Mouse (Mus musculus): ENCODE results near the gene Srrm1. TPM values are rescaled to one million over a fixed set of nuclear protein-coding genes. Genes with fewer than 3 reads are reported as not detected.

Gene Srrm1
- polyA plus RNA-seq, 1 experiment from 2014 or later = 289 TPM

- no peak overlapping the region for H3K27ac ChIP-seq (ENCODE audit: low read depth, low read length)
- ATAC-seq (ENCODE audit: low FRiP score) = no peak
- no peak for DNase-seq (ENCODE audit: low spot score)
- H3K36me3 ChIP-seq (ENCODE audit: control insufficient read depth, insufficient read depth, low read length) = no peaks in the 10 kb centered on the region
- 87% methylated on average over 10 of the region's 10 CpGs for WGBS
- H3K4me1 ChIP-seq (replicated peaks; ENCODE audit: control insufficient read depth, insufficient read depth, low read length) = no peaks in the 10 kb centered on the region
- no peaks in the 10 kb centered on the region for H3K9me3 ChIP-seq (ENCODE audit: control insufficient read depth, low read length)
- H3K9ac ChIP-seq (ENCODE audit: low read depth, low read length) = no peak overlapping the region
- H3K4me3 ChIP-seq (ENCODE audit: low read depth, low read length) = no peak overlapping the region
- no peak overlapping the region for H3K4me2 ChIP-seq (replicated peaks; ENCODE audit: low read depth, low read length)
- H3K27me3 ChIP-seq (ENCODE audit: control insufficient read depth, insufficient read depth, low read length) = no peaks in the 10 kb centered on the region
These were observed 50.9 kb downstream of the Srrm1 start for GRCm38 (mm10) chr4:135302261-135302660.

DNA sequence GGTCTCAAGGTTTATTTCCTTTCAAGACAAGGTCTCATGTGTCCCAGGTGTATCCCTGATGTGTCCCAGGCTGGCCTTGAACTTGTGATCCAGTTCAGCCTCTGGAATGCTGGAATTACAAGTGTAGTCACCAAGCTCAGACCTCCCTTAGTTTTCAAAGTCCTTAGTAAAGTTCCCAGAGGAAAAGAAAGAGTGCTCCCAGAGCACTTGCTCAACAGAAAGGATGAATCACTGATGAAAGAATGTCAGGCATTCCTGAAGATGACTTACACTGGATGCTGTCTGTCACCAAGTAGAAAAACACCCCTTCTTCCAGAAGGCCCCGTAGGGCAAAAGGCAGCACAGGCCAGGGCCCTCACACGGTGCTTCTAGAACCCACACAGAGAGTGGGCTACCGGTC lies 52.0 kb downstream of the Srrm1 start:
- H3K27me3 ChIP-seq (ENCODE audit: control insufficient read depth, insufficient read depth, low read length) = no peaks in the 10 kb centered on the region
- DNase-seq (ENCODE audit: low spot score) (no peak), ATAC-seq (ENCODE audit: low FRiP score) (no peak)
- WGBS = 80% methylated on average over 3 of the region's 3 CpGs
- no peaks in the 10 kb centered on the region for H3K9me3 ChIP-seq (ENCODE audit: control insufficient read depth, low read length)
- H3K9ac ChIP-seq (ENCODE audit: low read depth, low read length) = no peak overlapping the region
- H3K27ac ChIP-seq (ENCODE audit: low read depth, low read length) = no peak overlapping the region
- H3K4me3 ChIP-seq (ENCODE audit: low read depth, low read length) = no peak overlapping the region
- no peaks in the 10 kb centered on the region for H3K4me1 ChIP-seq (replicated peaks; ENCODE audit: control insufficient read depth, insufficient read depth, low read length)
- no peaks in the 10 kb centered on the region for H3K36me3 ChIP-seq (ENCODE audit: control insufficient read depth, insufficient read depth, low read length)
- H3K4me2 ChIP-seq (replicated peaks; ENCODE audit: low read depth, low read length) = no peak overlapping the region

- H3K27ac ChIP-seq (ENCODE audit: low read depth, low read length) = no peak overlapping the region
- no peaks in the 10 kb centered on the region for H3K9me3 ChIP-seq (ENCODE audit: control insufficient read depth, low read length)
- no peak overlapping the region for H3K4me3 ChIP-seq (ENCODE audit: low read depth, low read length)
- ATAC-seq (ENCODE audit: low FRiP score) (no peak), DNase-seq (ENCODE audit: low spot score) (no peak)
- H3K27me3 ChIP-seq (ENCODE audit: control insufficient read depth, insufficient read depth, low read length) = no peaks in the 10 kb centered on the region
- no peaks in the 10 kb centered on the region for H3K4me1 ChIP-seq (replicated peaks; ENCODE audit: control insufficient read depth, insufficient read depth, low read length)
- H3K4me2 ChIP-seq (replicated peaks; ENCODE audit: low read depth, low read length) = no peak overlapping the region
- H3K9ac ChIP-seq (ENCODE audit: low read depth, low read length) = no peak overlapping the region
- WGBS = 90% methylated on average over 26 of the region's 26 CpGs
- H3K36me3 ChIP-seq (ENCODE audit: control insufficient read depth, insufficient read depth, low read length) = no peaks in the 10 kb centered on the region
These were observed 52.7 kb downstream of the Srrm1 start for GRCm38 (mm10) chr4:135300248-135301041.

DNA sequence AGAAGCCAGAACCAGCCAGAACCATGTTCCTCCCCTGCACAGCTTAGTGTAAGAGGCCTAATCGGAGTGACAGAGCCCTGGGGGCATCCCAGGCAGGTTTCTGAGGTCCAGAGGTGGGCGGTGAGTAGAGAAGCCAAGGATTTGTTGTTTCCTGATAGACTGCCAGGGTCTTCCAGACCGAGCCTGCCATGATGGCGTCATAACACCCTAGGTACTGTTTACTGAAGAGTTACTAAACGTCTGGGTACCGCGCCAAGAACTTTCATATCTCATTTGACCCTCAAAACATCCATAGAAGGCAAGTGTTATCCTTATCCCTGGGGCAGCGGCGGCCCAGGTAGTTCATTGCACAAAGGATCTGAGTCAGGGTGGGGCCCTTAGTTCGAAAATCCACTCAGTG lies 54.4 kb downstream of the Srrm1 start:
- Histone ChIP-seq H3K4me3 (ENCODE audit: low read depth, low read length) (no peak overlapping the region), H3K4me1 (replicated peaks; ENCODE audit: control insufficient read depth, insufficient read depth, low read length) (no peaks in the 10 kb centered on the region), H3K9ac (ENCODE audit: low read depth, low read length) (no peak overlapping the region), H3K27ac (ENCODE audit: low read depth, low read length) (0 out of 2 replicates have a peak overlapping the region, but pooled peaks have one; percentile 4), H3K27me3 (ENCODE audit: control insufficient read depth, insufficient read depth, low read length) (no peaks in the 10 kb centered on the region), H3K9me3 (ENCODE audit: control insufficient read depth, low read length) (no peaks in the 10 kb centered on the region), H3K4me2 (replicated peaks; ENCODE audit: low read depth, low read length) (no peak overlapping the region), H3K36me3 (ENCODE audit: control insufficient read depth, insufficient read depth, low read length) (no peaks in the 10 kb centered on the region)
- 92% methylated on average over 10 of the region's 10 CpGs for whole genome bisulfite sequencing
- DNase-seq (ENCODE audit: low spot score) (no peak), ATAC-seq (ENCODE audit: low FRiP score) (no peak)

- ATAC-seq (ENCODE audit: low FRiP score) (no peak), DNase-seq (ENCODE audit: low spot score) (no peak)
- Histone ChIP-seq H3K9ac (ENCODE audit: low read depth, low read length) (no peak overlapping the region), H3K4me1 (replicated peaks; ENCODE audit: control insufficient read depth, insufficient read depth, low read length) (no peaks in the 10 kb centered on the region), H3K4me3 (ENCODE audit: low read depth, low read length) (no peak overlapping the region), H3K4me2 (replicated peaks; ENCODE audit: low read depth, low read length) (no peak overlapping the region), H3K27ac (ENCODE audit: low read depth, low read length) (0 out of 2 replicates have a peak overlapping the region, but pooled peaks have one; percentile 4), H3K36me3 (ENCODE audit: control insufficient read depth, insufficient read depth, low read length) (no peaks in the 10 kb centered on the region), H3K9me3 (ENCODE audit: control insufficient read depth, low read length) (no peaks in the 10 kb centered on the region), H3K27me3 (ENCODE audit: control insufficient read depth, insufficient read depth, low read length) (no peaks in the 10 kb centered on the region)
- 77% methylated on average over 15 of the region's 15 CpGs for WGBS
These were observed 55.1 kb downstream of the Srrm1 start for GRCm38 (mm10) chr4:135297931-135298546.

GRCm38 (mm10) chr4:135297146-135297545 lies 56.0 kb downstream of the Srrm1 start:
- ATAC-seq (ENCODE audit: low FRiP score) (no peak), DNase-seq (ENCODE audit: low spot score) (no peak)
- 82% methylated on average over 7 of the region's 7 CpGs for WGBS
- no peaks in the 10 kb centered on the region for H3K9me3 ChIP-seq (ENCODE audit: control insufficient read depth, low read length)
- H3K9ac ChIP-seq (ENCODE audit: low read depth, low read length) = no peak overlapping the region
- no peaks in the 10 kb centered on the region for H3K36me3 ChIP-seq (ENCODE audit: control insufficient read depth, insufficient read depth, low read length)
- H3K4me2 ChIP-seq (replicated peaks; ENCODE audit: low read depth, low read length) = no peak overlapping the region
- H3K27me3 ChIP-seq (ENCODE audit: control insufficient read depth, insufficient read depth, low read length) = no peaks in the 10 kb centered on the region
- 0 out of 2 replicates have a peak, but pooled peaks cover 2% of the 10 kb centered on the region for H3K4me1 ChIP-seq (replicated peaks; ENCODE audit: control insufficient read depth, insufficient read depth, low read length)
- H3K27ac ChIP-seq (ENCODE audit: low read depth, low read length) = no peak overlapping the region
- no peak overlapping the region for H3K4me3 ChIP-seq (ENCODE audit: low read depth, low read length)

- DNase-seq (ENCODE audit: low spot score) (no peak), ATAC-seq (ENCODE audit: low FRiP score) (no peak)
- Histone ChIP-seq H3K4me1 (replicated peaks; ENCODE audit: control insufficient read depth, insufficient read depth, low read length) (0 out of 2 replicates have a peak, but pooled peaks cover 2% of the 10 kb centered on the region), H3K27ac (ENCODE audit: low read depth, low read length) (no peak overlapping the region), H3K9me3 (ENCODE audit: control insufficient read depth, low read length) (no peaks in the 10 kb centered on the region), H3K36me3 (ENCODE audit: control insufficient read depth, insufficient read depth, low read length) (no peaks in the 10 kb centered on the region), H3K9ac (ENCODE audit: low read depth, low read length) (no peak overlapping the region), H3K4me2 (replicated peaks; ENCODE audit: low read depth, low read length) (no peak overlapping the region), H3K4me3 (ENCODE audit: low read depth, low read length) (no peak overlapping the region), H3K27me3 (ENCODE audit: control insufficient read depth, insufficient read depth, low read length) (no peaks in the 10 kb centered on the region)
These were observed 56.6 kb downstream of the Srrm1 start for GRCm38 (mm10) chr4:135296565-135296964.

DNA sequence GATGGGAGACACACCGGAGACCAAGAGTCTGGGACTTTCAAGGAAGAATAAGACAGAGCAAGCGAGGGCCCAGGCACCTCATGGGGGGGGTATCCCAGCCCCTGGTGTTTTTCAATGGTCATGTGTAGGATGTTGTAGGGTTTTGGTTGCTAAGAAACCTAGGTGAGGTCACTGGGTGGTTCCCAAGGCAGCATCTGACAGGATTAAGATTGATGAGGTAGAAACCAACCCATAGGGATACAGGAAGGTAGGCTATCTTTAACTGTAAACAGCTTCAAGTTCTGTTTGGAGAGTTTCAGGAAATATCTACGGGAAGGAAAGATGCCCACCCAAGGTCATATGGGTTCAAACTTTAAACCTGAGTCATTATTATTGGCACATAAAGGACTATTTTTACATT lies 59.3 kb downstream of the Srrm1 start:
- 83% methylated on average over 3 of the region's 3 CpGs for WGBS
- H3K9ac ChIP-seq (ENCODE audit: low read depth, low read length) = no peak overlapping the region
- H3K9me3 ChIP-seq (ENCODE audit: control insufficient read depth, low read length) = no peaks in the 10 kb centered on the region
- H3K4me2 ChIP-seq (replicated peaks; ENCODE audit: low read depth, low read length) = no peak overlapping the region
- no peak overlapping the region for H3K27ac ChIP-seq (ENCODE audit: low read depth, low read length)
- ATAC-seq (ENCODE audit: low FRiP score) (no peak), DNase-seq (ENCODE audit: low spot score) (no peak)
- 0 out of 2 replicates have a peak, but pooled peaks cover 2% of the 10 kb centered on the region for H3K4me1 ChIP-seq (replicated peaks; ENCODE audit: control insufficient read depth, insufficient read depth, low read length)
- H3K27me3 ChIP-seq (ENCODE audit: control insufficient read depth, insufficient read depth, low read length) = no peaks in the 10 kb centered on the region
- no peak overlapping the region for H3K4me3 ChIP-seq (ENCODE audit: low read depth, low read length)
- no peaks in the 10 kb centered on the region for H3K36me3 ChIP-seq (ENCODE audit: control insufficient read depth, insufficient read depth, low read length)

Data from hindbrain, embryonic 11.5 days (tissue).